Mouse (Mus musculus) heart, embryonic 11.5 days (tissue): ENCODE results near the gene Cipc. TPM values are rescaled to one million over a fixed set of nuclear protein-coding genes. Genes with fewer than 3 reads are reported as not detected.

Experiments used
- ATAC-seq: fragments of 200-750 bp; cut with Nextera tagmentation; replicated peaks from 2 replicates; pipeline ENCODE4 v1.8.0; 2017; ENCODE audit warnings: moderate library complexity; ENCODE audit not compliant: insufficient number of reproducible peaks, low FRiP score, low TSS enrichment
- H3K27ac ChIP-seq: fragments of 300-500 bp; sonication (generic); 2 replicates; pipeline ENCODE4 v1.5.1; 2014; ENCODE audit warnings: mild to moderate bottlenecking, low read depth, low read length
- H3K27me3 ChIP-seq: fragments of 300-500 bp; sonication (generic); 2 replicates; pipeline ENCODE4 v1.6.1; 2014; ENCODE audit warnings: mild to moderate bottlenecking, low read length, mixed read lengths; ENCODE audit not compliant: control insufficient read depth, insufficient read depth
- H3K36me3 ChIP-seq: fragments of 300-500 bp; sonication (generic); 2 replicates; pipeline ENCODE4 v1.6.1; 2014; ENCODE audit warnings: mild to moderate bottlenecking, low read length, moderate library complexity, mixed read lengths; ENCODE audit not compliant: control insufficient read depth, insufficient read depth
- H3K4me1 ChIP-seq: fragments of 300-500 bp; sonication (generic); 2 replicates; pipeline ENCODE4 v1.6.1; 2014; ENCODE audit warnings: low read length; ENCODE audit not compliant: control insufficient read depth, insufficient read depth
- H3K4me2 ChIP-seq: fragments of 300-500 bp; sonication (generic); 2 replicates; pipeline ENCODE4 v1.6.1; 2014; ENCODE audit warnings: mild to moderate bottlenecking, moderate library complexity
- H3K4me3 ChIP-seq: fragments of 300-500 bp; sonication (generic); 2 replicates; pipeline ENCODE4 v1.5.1; 2014; ENCODE audit warnings: low read depth, low read length
- H3K9ac ChIP-seq: fragments of 300-500 bp; sonication (generic); 2 replicates; pipeline ENCODE4 v1.6.1; 2014; ENCODE audit warnings: mild to moderate bottlenecking, low read depth, low read length, moderate library complexity
- H3K9me3 ChIP-seq: fragments of 300-500 bp; sonication (generic); replicated peaks from 2 replicates; pipeline ENCODE4 v1.6.1; 2016; ENCODE audit warnings: low read length; ENCODE audit not compliant: control insufficient read depth
- WGBS: fragments of 180-500 bp; shearing (Covaris S2); extraction: QIAGEN DNeasy Blood & Tissue Kit; methylation state at CpG from one replicate; pipeline ENCODE4 v1.1.7; 2014; ENCODE audit not compliant: insufficient replicate concordance; 5-methylcytosine and 5-hydroxymethylcytosine counted together
- polyA plus RNA-seq: library from polyadenylated mRNA; unstranded; fragments of >200 nt; fragmentation: Nextera tagmentation; extraction: Ambion mirVana; gene quantifications from 2 replicates; pipeline ENCODE4 v1.2.1, GENCODE M21; 2014

Gene Cipc
- polyA plus RNA-seq, 1 experiment from 2014 or later = 26.7 TPM

GRCm38 (mm10) chr12:86911482-86911931, 35.3 kb upstream of the Cipc start:
- no peak for ATAC-seq
- Histone ChIP-seq H3K4me2 (no peak overlapping the region), H3K36me3 (no peaks in the 10 kb centered on the region), H3K27ac (no peak overlapping the region), H3K9me3 (no peaks in the 10 kb centered on the region), H3K27me3 (no peaks in the 10 kb centered on the region), H3K4me3 (no peak overlapping the region), H3K4me1 (peaks cover 21% of the 10 kb centered on the region), H3K9ac (no peak overlapping the region)
- 65% methylated on average over 10 of the region's 10 CpGs for WGBS

GRCm38 (mm10) chr12:86912335-86913093, 34.3 kb upstream of the Cipc start:
- peak overlapping the region; percentile 39; the same call in 1 of the 2 replicates for H3K9ac ChIP-seq
- peaks cover 23% of the 10 kb centered on the region for H3K4me1 ChIP-seq
- H3K27me3 ChIP-seq = no peaks in the 10 kb centered on the region
- WGBS = 5% methylated on average over 22 of the region's 22 CpGs
- H3K9me3 ChIP-seq = no peaks in the 10 kb centered on the region
- H3K4me3 ChIP-seq = peak overlapping the region; percentile 10; the same call in 1 of the 2 replicates
- peak overlapping the region; percentile 42 for H3K4me2 ChIP-seq
- ATAC-seq = no peak
- H3K27ac ChIP-seq = no peak overlapping the region
- H3K36me3 ChIP-seq = no peaks in the 10 kb centered on the region

GRCm38 (mm10) chr12:86914351-86914750, 32.5 kb upstream of the Cipc start:
- 48% methylated on average over 2 of the region's 2 CpGs for whole genome bisulfite sequencing
- Histone ChIP-seq H3K27ac (peak overlapping the region; percentile 43), H3K9me3 (no peaks in the 10 kb centered on the region), H3K4me2 (no peak overlapping the region), H3K9ac (no peak overlapping the region), H3K4me1 (peaks cover 30% of the 10 kb centered on the region), H3K27me3 (no peaks in the 10 kb centered on the region), H3K36me3 (no peaks in the 10 kb centered on the region), H3K4me3 (no peak overlapping the region)
- ATAC-seq = no peak

GRCm38 (mm10) chr12:86914756-86915155, 32.1 kb upstream of the Cipc start:
- H3K4me1 ChIP-seq = peaks cover 30% of the 10 kb centered on the region

GRCm38 (mm10) chr12:86915617-86916016, 31.2 kb upstream of the Cipc start:
- ATAC-seq = no peak
- Histone ChIP-seq H3K9me3 (no peaks in the 10 kb centered on the region), H3K27ac (no peak overlapping the region), H3K27me3 (no peaks in the 10 kb centered on the region), H3K4me1 (peaks cover 30% of the 10 kb centered on the region), H3K4me3 (no peak overlapping the region), H3K9ac (no peak overlapping the region), H3K36me3 (no peaks in the 10 kb centered on the region), H3K4me2 (no peak overlapping the region)
- 77% methylated on average over 7 of the region's 7 CpGs for WGBS

More at GRCm38 (mm10) chr12:86914756-86915155, 32.1 kb upstream of the Cipc start:
- no peak overlapping the region for H3K9ac ChIP-seq
- no peak overlapping the region for H3K4me2 ChIP-seq
- ATAC-seq = no peak
- H3K4me3 ChIP-seq = no peak overlapping the region
- WGBS = 55% methylated on average over 6 of the region's 6 CpGs
- H3K9me3 ChIP-seq = no peaks in the 10 kb centered on the region
- H3K27me3 ChIP-seq = no peaks in the 10 kb centered on the region
- H3K27ac ChIP-seq = peak overlapping the region; percentile 43
- no peaks in the 10 kb centered on the region for H3K36me3 ChIP-seq

- Histone ChIP-seq H3K27me3 (no peaks in the 10 kb centered on the region), H3K4me3 (no peak overlapping the region), H3K4me1 (peaks cover 23% of the 10 kb centered on the region), H3K4me2 (no peak overlapping the region), H3K9me3 (no peaks in the 10 kb centered on the region), H3K27ac (no peak overlapping the region), H3K36me3 (no peaks in the 10 kb centered on the region), H3K9ac (no peak overlapping the region)
- ATAC-seq = no peak
- WGBS = 67% methylated on average over 7 of the region's 7 CpGs
Measured at GRCm38 (mm10) chr12:86916796-86917573, 29.9 kb upstream of the Cipc start.

GRCm38 (mm10) chr12:86918361-86918967, 28.4 kb upstream of the Cipc start:
- no peak for ATAC-seq
- Histone ChIP-seq H3K4me3 (no peak overlapping the region), H3K4me2 (no peak overlapping the region), H3K9ac (no peak overlapping the region), H3K36me3 (no peaks in the 10 kb centered on the region), H3K9me3 (no peaks in the 10 kb centered on the region), H3K4me1 (peaks cover 17% of the 10 kb centered on the region), H3K27me3 (no peaks in the 10 kb centered on the region), H3K27ac (no peak overlapping the region)
- WGBS = 36% methylated on average over 11 of the region's 11 CpGs

GRCm38 (mm10) chr12:86918983-86919722, 27.7 kb upstream of the Cipc start:
- H3K9me3 ChIP-seq = no peaks in the 10 kb centered on the region
- no peak for ATAC-seq
- H3K9ac ChIP-seq = no peak overlapping the region
- no peak overlapping the region for H3K27ac ChIP-seq
- H3K27me3 ChIP-seq = no peaks in the 10 kb centered on the region
- no peaks in the 10 kb centered on the region for H3K36me3 ChIP-seq
- H3K4me3 ChIP-seq = no peak overlapping the region
- H3K4me1 ChIP-seq = peaks cover 17% of the 10 kb centered on the region
- H3K4me2 ChIP-seq = no peak overlapping the region
- WGBS = 77% methylated on average over 17 of the region's 17 CpGs
